Mouse (Mus musculus) cerebellum, adult 2 months (tissue): ENCODE measurements around the gene Sub1. TPM values are rescaled to one million over a fixed set of nuclear protein-coding genes. Genes with fewer than 3 reads are reported as not detected.

Experiments
- DNase-seq, 2 experiments: peaks; one replicate each; pipeline ENCODE4 v3.0.0; 2021
- H3K27ac ChIP-seq: fragments of 200-500 bp; 2 replicates; pipeline ENCODE4 v1.5.1; 2012; ENCODE audit warnings: low read length, control low read depth, inconsistent platforms; ENCODE audit not compliant: insufficient read depth
- H3K27me3 ChIP-seq: fragments of 200-500 bp; 2 replicates; pipeline ENCODE4 v1.6.1; 2012; ENCODE audit warnings: inconsistent platforms, mild to moderate bottlenecking, low read length, moderate library complexity; ENCODE audit not compliant: control insufficient read depth, insufficient read depth
- H3K4me1 ChIP-seq: fragments of 200-500 bp; 2 replicates; pipeline ENCODE4 v1.6.1; 2011; ENCODE audit warnings: low read length; ENCODE audit not compliant: control insufficient read depth, insufficient read depth
- H3K4me3 ChIP-seq: fragments of 200-500 bp; replicated peaks from 2 replicates; pipeline ENCODE3; 2011; ENCODE audit warnings: mild to moderate bottlenecking, low read depth, low read length, control low read depth; ENCODE audit not compliant: insufficient read depth
- CTCF ChIP-seq: fragments of 200-500 bp; IDR thresholded peaks from 2 replicates; pipeline ENCODE4 v1.5.1; 2011; ENCODE audit warnings: low read depth, mild to moderate bottlenecking, control low read depth, low read length, moderate library complexity, borderline replicate concordance; ENCODE audit not compliant: insufficient read depth
- POLR2A ChIP-seq: fragments of 200-500 bp; IDR thresholded peaks from 2 replicates; pipeline ENCODE4 v1.6.1; 2011; ENCODE audit warnings: low read length, control low read depth, borderline replicate concordance; ENCODE audit not compliant: insufficient read depth
- WGBS: fragments of 180-500 bp; shearing (Covaris S2); methylation state at CpG from one replicate; pipeline ENCODE4 v1.1.7; 2018; 5-methylcytosine and 5-hydroxymethylcytosine counted together
- polyA plus RNA-seq: library from polyadenylated mRNA; depleted of rRNA; stranded (reverse); fragments of >200 nt; gene quantifications from 2 replicates; pipeline ENCODE4 v1.2.3, GENCODE M21; 2012

The Sub1 gene
- polyA plus RNA-seq, 1 experiment: 92.6 TPM

DNA sequence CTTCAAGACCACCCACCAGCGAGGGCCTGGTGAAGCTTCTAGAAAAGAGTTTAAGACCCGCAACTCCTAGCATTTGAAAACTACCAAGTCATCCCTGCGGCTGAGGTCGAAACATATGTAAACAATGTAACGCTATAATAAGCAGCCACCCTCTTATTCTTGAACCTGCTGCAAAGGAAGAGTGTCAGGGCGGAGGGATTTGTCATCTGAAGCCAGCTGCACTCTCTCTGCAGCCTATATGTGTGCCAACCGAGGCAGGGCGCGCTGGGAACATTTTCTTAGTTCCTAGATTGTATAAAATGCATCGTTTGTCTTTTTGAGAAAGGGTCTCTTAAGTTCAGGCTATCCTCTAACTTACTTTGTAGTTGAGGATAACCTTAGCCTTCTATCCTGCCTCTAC, 28.6 kb upstream of the Sub1 start:
- Histone ChIP-seq H3K4me3 (no peak overlapping the region), H3K27ac (no peak overlapping the region), H3K4me1 (no peaks in the 10 kb centered on the region), H3K27me3 (no peaks in the 10 kb centered on the region)
- 89% methylated on average over 10 of the region's 10 CpGs for WGBS
- no peak for TF ChIP-seq POLR2A
- no peak for TF ChIP-seq CTCF
- DNase-seq: no peak

DNA sequence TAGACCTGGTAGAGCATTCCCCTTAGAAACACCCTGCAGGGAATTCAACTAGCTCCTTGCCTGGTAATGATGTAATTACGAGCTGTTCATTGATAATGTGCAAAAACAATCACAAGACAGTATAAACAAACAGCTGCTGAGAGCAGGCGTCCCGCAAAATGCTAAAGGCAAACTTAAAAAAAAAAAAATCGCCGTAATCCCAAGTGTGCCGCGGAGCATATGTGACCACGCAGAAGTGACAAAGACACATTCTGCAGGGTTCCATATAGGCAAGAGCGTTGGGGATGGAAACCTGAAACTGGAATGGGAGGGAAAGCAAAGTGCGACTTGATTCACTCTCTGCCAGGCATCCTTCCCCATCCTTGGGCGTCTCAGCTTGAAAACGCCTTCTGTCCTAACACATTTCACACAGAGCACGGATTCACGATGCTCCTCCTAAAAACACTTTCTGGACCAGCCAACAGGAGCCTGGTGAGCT, 28.0 kb upstream of the Sub1 start:
- H3K27ac ChIP-seq: no peak overlapping the region
- DNase-seq: no peak

DNA sequence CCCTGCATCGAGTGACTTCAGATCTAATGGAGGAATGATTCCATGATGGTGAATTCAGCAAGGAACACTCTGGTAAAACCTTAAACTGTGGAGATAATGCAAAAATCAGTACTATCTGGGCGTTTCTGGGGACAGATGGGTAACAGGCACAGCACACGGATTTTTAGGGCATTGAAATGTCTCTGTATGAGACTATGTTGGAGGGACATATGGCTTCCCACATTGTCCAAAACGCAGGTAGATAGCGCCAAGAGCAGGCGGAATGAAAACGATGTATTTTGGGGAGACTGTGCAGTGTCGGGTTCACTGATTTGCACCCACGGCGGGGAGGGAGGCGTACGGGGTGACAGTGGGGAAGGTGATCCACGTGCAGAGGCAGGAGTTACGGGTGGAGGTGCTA, 22.7 kb upstream of the Sub1 start:
- Histone ChIP-seq H3K27ac (no peak overlapping the region), H3K27me3 (no peaks in the 10 kb centered on the region), H3K4me1 (no peaks in the 10 kb centered on the region), H3K4me3 (no peak overlapping the region)
- no peak for DNase-seq
- no peak for TF ChIP-seq POLR2A
- no peak for TF ChIP-seq CTCF
- WGBS: 82% methylated on average over 14 of the region's 14 CpGs

More for the DNA sequence above, 28.0 kb upstream of the Sub1 start:
- 57% methylated on average over 14 of the region's 14 CpGs for WGBS
- Histone ChIP-seq H3K4me1 (no peaks in the 10 kb centered on the region), H3K4me3 (no peak overlapping the region), H3K27me3 (no peaks in the 10 kb centered on the region)
- no peak for TF ChIP-seq POLR2A
- TF ChIP-seq CTCF: no peak

DNA sequence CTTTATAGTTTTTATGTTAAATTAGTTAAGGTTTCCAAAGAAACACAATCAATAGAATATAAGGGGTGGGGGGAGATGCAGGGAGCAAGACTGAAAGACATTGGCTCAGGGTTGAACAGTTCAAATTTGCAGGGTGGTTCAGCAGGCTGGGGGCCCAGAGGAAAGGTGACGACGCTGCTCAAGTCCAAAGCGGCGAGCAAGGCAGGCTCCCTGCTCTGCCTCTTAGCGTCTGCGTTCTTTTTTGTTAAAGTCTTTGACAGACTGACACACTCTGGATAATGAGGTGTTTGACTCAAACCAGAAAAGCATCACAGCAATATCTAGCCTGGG, 21.6 kb upstream of the Sub1 start:
- DNase-seq: no peak
- TF ChIP-seq POLR2A: no peak
- no peak for TF ChIP-seq CTCF
- H3K27me3 ChIP-seq: no peaks in the 10 kb centered on the region
- no peaks in the 10 kb centered on the region for H3K4me1 ChIP-seq
- no peak overlapping the region for H3K27ac ChIP-seq
- 81% methylated on average over 6 of the region's 6 CpGs for WGBS
- H3K4me3 ChIP-seq: no peak overlapping the region

DNA sequence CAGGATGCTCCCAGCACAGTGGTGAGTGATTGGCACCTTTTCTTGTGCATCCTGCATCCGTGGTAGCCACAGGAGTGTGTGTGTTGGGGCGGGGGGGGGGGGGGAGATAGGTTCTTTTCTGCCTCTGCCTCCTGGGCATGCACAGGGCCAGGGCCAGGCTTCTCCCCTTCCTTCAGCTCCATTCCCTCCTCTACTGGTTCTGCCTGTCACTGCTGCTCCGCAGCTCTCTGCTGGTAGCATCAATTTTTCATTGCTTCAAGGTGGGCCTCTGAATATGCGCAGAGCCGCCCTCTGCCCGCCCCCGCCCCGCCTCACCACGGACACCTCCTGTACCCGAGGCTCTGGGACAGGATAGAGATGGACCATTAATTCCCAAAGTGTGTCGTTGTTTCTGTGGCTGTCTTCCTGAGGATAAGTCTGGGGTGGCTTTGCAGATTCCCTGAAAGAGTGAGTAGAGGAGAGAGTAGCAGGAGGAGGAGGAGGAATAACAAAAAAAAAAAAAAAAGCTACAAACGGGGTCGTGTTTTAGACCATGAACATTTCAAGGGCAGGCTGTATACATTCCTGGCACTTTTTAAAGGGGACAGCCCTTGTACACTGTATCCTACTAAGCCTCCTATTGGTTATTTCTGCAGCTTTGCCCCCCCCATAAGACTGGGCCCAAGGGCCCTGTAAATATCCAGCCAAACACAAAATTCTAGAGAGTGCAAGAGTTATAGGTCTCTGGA, 21.1 kb upstream of the Sub1 start:
- H3K27ac ChIP-seq: no peak overlapping the region

DNA sequence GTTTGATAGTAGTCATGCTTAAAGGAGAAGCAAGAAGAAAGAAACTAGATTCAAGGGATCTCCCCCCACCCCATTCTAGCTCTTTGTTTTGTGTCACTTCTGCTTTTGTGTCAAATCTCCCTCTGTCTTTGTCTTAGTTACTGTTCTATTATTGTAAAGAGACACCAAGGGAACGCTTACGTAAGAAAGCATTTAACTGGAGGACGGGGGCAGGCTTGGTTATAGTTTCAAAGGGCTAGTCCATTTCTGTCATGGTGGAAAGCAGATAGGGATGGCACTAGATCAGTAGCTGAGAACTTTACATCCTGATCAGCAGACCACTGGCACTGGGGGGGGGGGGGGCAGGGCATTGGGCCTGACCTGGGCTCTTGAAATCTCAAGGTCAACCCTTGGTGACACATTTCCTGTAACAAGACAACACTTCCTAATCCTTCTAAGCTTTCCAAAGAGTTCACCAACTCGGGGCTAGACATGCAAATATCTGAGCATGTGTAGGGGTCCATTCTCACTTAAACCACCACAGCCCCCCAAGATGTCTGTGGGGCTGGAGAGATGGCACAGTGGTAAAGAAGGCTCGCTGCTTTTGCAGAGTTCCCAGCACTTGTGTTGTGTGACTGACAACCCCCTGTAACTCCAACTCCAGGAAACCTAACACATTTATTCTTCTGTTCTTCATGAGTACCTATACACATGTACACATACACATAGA, 17.6 kb upstream of the Sub1 start:
- H3K27ac ChIP-seq: no peak overlapping the region
- no peak overlapping the region for H3K4me3 ChIP-seq
- TF ChIP-seq POLR2A: no peak
- TF ChIP-seq CTCF: no peak
- H3K4me1 ChIP-seq: no peaks in the 10 kb centered on the region
- 73% methylated on average over 5 of the region's 5 CpGs for WGBS
- H3K27me3 ChIP-seq: no peaks in the 10 kb centered on the region
- no peak for DNase-seq

More for the DNA sequence above, 21.1 kb upstream of the Sub1 start:
- TF ChIP-seq POLR2A: no peak
- no peak for TF ChIP-seq CTCF
- Histone ChIP-seq H3K27me3 (no peaks in the 10 kb centered on the region), H3K4me1 (no peaks in the 10 kb centered on the region), H3K4me3 (no peak overlapping the region)
- no peak for DNase-seq
- WGBS: 54% methylated on average over 13 of the region's 13 CpGs

DNA sequence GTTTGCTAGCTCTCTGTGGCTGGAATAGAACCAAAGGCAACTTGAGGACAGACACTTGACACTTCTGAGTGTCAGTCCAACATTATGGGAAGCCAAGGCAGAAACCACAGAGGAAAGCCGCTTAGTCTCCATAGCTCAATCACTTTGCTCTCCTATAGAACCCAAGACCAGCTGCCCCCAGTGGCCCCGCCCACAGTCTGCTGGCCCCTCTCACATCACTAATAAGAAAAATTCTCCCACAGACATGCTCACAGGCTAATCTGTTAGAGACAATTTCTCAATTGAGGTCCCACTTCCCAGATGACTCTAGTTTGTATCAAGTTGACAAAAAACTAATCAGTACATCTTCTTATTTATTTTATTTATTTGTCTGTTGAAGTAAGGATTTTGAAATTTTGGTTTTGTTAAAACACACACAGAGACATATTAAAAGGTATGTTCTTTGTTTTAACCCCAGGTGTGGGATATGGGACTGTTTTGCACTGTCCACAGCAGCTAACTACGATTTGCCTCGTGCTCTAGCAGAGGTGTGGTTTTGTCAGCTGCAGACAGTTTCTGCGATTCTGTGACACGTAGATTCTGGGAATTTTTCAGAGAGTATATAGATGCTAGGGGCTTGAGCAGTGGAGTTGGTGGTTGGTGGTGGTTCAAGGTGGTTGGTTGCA, 16.9 kb upstream of the Sub1 start:
- 78% methylated on average over 6 of the region's 6 CpGs for WGBS
- Histone ChIP-seq H3K4me3 (no peak overlapping the region), H3K27me3 (no peaks in the 10 kb centered on the region), H3K27ac (no peak overlapping the region), H3K4me1 (no peaks in the 10 kb centered on the region)
- TF ChIP-seq POLR2A (no peak), CTCF (no peak)
- DNase-seq: no peak

DNA sequence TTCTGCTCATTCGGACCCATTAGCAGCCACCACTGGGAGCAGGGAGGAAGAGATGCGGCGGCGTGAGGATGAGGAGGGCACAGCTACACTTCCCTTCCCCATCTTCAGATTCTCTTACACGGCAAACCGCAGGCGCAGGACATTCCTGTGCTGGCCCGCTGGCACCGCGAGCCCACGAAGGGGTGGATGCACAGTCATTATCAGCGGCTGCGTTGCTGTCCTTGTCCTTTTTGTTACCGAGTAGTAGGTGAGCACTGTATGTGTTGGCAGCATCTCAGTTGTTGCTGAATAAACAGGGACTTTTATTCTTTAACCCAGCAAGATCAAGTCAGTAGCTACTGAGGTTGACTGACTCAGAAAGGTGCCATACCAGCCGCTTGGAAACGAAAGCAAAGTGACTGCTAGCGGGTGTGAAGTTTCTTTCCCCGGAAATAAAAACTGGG, 13.8 kb upstream of the Sub1 start:
- no peaks in the 10 kb centered on the region for H3K27me3 ChIP-seq
- no peak for TF ChIP-seq POLR2A
- no peak for TF ChIP-seq CTCF
- no peak for DNase-seq
- H3K4me1 ChIP-seq: no peaks in the 10 kb centered on the region
- no peak overlapping the region for H3K27ac ChIP-seq
- H3K4me3 ChIP-seq: peak overlapping the region; percentile 30
- WGBS: 49% methylated on average over 18 of the region's 18 CpGs
